Mouse (Mus musculus): ENCODE data around the gene Tbc1d22a.
"Not testable (repeated sequence)": the region's sequence is repeated elsewhere in the genome, so short reads cannot be mapped to it uniquely, and the experiment has no call there.

Tbc1d22a gene

DNA sequence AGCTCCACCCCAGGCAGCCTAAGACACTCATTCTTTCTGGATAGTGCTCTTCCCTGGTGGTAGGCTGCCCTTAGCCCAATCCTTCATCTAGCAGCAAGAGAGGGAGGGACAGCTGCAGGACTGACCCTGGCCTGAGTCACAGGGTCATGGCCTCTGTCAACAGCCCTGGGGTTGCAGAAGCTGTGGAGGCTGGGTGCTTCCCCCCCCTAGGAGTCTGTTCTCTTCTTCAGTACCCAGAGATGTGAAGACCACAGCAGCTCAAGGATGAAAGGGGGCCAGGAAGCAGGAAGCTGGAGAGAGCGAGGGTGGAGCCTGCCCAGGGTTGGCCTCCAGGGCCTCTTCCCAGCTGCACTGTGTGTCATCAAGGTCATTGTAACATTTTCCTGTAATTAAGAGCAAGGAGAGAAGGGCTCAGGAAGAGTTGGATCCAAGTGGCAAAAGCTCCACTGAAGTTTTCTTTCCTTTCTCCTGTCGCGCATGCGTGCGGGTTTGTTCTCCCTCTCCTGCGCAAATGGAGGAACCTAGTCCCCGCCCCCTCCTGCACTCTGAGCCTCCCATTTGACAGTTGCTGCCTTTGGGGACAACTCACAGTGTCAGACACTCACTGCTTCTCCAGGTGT is 10.2 kb upstream of the Tbc1d22a start:
- no peak for DNase-seq (ENCODE audit: low spot score)

DNA sequence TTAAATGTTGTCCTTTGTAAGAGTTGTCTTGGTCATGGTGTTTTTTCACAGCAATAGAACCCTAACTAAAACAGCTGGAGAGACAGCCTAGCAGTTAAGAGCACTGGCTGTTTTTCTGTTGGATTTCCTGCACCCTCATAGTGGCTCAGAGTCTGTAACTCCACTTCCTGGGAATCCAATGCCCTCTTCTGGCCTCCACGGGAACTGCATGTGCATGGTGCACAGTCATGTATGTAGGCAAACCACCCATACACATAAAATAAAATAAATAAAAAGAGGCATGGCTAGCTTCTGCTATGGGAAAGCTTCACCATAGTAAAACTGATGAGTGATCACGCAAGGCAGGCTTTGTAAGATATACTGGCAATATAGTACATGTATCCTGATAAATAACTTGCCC is 9.0 kb upstream of the Tbc1d22a start:
- DNase-seq (ENCODE audit: low spot score): peak; percentile 51

DNA sequence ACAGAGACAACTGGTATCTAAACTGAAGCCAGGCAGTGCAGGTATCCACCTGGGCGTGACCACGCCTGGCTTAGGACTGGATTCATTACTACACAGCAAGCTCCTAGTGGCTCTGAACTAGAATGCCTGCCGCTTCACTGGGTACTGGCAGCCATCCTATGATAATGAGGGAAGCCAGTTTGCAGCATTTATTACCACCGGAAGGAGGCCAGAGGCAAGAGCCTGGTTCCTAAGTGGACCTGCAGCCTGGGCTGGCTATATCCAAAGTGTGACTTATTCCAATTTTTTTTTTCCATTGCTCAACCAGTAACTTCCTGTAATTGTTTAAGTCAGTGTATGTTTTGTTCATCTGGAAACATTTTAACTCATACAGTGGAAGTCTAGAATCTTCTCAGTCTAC is 7.9 kb upstream of the Tbc1d22a start:
- no peak for DNase-seq (ENCODE audit: low spot score)

DNA sequence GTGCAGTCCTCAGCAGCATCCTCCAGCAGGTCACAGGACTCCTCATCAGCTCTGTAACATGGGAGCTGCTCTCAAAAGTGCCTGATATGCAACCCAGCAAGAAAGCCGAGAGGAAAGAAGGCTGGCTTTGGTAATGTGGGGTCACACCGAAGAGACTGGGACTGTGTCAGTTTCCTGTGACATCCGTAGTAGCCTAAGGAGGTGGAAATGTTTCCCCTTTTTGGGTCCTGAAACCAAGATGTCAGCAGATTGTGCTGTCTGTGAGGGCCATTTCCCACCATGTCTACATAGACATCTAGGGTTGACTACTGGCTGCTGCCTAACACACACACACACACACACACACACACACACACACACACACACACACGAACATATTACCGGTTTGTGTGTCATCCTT is 2.1 kb upstream of the Tbc1d22a start:
- not testable (repeated sequence) for DNase-seq (ENCODE audit: low spot score)

DNA sequence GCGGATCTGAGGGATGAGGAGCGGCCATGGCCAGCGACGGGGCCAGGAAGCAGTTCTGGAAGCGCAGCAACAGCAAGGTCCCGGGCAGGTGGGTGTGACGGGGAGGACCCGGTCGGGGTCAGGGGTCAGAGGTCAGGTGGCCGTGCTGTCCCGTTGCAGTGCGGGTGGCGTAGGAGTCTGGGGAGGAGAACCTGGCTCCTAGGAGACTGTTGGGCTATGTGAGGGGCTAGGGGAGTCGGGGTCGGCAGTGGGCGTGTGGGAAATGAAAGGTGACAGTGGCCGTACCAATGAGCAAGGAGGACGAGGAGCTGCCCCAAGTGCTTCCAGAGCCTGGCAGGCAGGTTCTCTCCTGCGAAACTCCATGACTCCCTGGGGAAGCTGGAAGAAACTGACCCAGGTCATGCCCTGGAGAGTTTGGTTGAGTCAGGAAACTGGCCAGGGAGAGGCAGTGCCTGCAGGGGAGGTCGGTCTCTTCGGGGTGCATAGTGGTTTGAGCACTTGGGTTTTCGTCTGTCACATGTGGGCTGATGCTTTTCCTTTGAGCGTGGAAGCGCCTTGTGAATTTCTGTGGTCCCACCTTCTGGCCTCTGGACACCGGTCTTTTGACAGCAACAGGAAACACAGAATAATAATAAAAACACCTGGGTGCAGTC is 416 bp downstream of the Tbc1d22a start:
- no peak for DNase-seq (ENCODE audit: low spot score)

DNA sequence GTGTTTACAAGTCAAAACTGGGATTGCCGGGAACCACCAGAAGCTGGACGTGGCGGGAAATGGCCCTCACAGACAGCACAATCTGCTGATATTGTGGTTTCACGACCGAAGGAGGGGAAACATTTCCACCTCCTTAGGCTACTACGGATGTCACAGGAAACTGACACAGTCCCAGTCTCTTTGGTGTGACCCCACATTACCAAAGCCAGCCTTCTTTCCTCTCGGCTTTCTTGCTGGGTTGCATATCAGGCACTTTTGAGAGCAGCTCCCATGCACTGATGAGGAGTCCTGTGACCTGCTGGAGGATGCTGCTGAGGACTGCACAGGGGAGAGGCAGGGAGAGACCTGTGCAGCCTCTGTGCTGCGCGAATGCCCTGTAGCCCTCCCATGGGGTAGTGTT is 2.4 kb downstream of the Tbc1d22a start:
- DNase-seq (ENCODE audit: low spot score): not testable (repeated sequence)

DNA sequence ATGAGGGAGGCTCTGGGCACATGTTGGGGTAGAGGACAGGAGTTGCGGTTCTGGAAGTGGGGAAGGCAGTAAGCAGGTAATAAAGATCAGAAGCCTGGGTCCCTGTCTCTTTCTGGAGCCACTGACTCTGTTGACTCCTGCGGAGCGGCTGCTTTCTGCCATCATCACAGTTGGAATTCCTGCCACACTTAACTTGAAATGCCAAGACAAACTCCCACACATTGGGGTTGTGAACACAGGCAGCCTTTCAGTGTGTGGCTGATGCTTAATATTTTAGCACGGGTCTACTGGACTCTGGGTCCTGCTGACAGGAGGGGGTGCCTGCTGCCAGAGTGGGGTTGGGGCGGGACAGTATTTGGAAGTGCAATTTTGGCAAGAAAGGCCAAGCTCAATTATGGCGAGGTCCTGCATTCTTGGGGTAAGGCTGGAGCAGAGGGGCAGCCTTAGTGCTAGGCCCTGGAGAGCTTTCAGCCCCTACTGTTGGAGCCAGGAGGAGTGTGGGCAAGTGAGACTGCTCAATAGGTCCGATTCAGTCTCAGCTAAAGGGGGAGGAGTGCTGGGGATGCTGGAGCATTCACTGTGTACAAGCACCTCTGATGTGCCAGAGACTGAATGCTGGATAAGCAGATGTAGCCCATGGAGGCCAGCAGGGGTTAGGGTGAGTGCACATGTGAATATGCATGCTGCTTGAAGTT is 5.4 kb downstream of the Tbc1d22a start:
- DNase-seq (ENCODE audit: low spot score): no peak

DNA sequence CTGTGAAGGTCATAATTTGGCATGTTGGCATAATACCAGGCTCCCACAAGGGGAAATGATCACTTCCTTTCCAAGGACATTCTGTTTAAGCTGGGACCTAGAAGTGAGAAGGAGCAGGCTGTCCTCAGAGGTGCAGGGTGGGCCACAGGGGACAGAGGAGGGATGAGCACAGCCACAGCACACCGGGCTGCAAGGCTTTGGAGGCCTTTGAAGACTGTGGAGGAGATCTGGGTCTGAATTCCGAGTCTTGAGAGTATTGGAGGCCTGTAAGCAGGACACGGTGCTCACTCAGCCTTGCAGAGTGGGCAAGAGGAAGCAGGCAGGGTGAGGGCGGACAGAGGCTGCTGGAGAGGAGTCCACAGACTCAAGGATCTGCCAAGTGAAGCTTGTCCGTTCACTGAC is 6.0 kb downstream of the Tbc1d22a start:
- no peak for DNase-seq (ENCODE audit: low spot score)

DNA sequence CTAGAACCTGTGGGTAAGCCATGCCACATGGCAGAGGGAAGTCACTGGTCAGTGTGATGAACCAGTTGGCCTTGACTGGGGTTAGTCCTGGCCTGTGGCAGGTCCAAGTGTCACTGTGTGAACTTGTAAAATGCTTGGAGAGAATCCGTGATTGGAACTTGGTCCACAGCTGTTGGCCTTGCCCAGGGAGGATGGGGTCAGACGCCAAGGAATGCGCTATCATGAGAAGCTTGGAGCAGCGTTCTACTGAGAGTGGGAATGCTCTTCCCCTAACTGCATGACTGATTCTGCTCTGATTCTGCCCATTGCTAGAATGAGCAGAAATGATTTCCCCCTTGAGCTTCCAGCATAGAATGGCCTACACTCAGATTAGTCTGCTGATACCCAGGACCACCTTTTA is 6.5 kb downstream of the Tbc1d22a start:
- DNase-seq (ENCODE audit: low spot score): no peak

DNA sequence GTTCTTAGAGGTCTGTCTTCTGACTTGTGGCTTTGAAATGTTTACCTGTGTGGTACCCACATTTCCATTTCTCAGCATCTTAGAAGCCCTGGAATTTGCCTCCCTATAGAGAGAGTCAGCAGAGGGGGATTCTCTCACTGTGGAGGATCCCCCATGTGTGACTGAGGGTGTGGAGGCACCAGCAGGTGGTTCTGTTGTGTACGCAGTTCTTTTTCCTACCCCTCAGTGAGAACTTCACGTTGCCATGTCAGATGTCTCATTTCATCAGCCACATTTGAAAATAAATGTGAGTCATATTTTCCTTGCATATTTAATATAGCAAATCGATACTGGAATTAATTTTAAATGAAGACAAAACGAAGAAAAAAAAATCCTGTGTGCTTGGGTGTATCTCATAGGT is 7.1 kb downstream of the Tbc1d22a start:
- no peak for DNase-seq (ENCODE audit: low spot score)

DNA sequence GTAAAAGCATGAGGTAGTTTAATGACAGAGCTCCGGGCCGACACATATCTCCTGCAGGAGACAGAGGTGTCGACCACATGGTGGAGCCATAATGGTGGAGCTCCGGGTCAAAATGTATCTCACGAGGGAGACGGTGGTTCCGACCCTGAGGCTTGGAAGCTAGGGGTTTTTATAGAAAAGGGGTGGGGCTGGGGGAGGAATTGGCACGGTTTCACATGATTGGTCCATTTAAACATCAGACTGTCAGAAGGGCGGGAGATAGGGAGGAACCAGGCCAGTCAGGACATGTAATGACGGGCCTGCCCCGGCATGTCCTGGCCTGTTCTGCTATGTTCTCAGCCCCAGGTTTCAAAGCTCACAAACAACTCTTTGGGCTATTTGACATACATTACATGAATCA is 7.6 kb downstream of the Tbc1d22a start:
- not testable (repeated sequence) for DNase-seq (ENCODE audit: low spot score)

DNA sequence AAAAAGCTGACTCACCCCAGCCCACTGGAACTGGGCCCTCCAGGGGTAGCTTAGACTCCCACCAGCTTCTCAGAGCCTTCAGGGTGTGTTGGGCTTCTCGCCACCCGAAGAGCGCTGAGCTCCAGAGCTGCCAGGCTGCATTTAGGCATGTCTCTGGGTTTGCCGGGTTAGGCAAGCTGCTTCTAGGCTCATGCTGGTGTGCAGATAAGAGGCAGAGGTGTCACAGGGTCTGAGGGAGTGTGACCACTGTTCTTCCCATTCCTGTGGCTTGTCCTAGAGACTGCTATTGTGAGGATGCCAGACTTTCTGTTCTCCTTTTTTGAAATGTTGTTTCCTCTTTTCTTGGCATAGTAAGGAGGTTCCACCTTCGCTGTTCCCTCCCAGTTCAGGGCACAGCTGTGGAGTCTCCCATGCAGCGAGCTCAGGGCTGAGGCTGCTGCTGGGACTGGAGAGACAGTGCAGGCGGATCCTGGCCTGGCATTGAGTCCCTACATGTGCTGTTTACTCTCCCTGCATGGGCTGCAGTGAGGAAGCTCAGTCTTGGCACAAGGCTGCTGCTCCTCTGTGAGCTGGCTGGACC is 10.8 kb downstream of the Tbc1d22a start:
- no peak for DNase-seq (ENCODE audit: low spot score)

DNA sequence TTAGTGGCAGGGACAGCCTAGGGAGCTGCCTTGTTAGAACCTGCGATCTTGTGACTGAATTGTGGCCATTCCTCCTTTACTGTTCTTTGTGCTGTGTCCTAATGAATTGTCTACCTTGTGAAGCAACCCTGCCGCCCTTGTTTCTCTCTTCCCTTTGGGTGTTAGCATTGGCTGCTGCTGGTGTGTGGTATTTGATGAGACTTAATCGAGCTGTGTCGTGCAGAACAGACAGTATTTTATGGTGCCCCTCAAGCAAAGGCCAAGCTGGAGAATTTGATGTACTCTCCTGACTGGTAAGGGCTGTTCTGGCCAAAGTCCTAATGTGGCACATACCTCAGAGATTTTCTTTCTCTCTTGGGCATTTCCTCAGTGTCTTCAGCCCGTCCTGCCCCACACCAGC is 12.0 kb downstream of the Tbc1d22a start:
- no peak for DNase-seq (ENCODE audit: low spot score)

DNA sequence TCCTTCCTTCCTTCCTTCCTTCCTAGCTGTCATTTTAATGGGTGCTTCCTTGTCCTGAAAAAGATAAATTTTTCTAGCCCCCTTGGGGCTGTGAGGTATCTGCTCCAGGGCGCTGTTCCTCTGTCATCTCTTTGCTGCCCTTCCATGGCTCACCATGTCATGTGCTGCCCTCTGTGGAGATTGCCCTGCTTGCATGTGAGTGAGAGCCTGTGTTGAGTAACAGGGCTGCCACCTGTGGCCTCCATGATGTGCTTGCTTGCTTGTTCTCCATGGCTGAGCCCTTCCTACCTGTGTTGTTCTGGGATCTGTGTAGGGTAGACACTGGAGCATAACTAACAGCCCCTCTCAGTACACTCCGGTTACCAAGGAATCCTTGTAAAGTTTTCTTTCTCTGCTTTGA is 12.7 kb downstream of the Tbc1d22a start:
- DNase-seq (ENCODE audit: low spot score): no peak

DNA sequence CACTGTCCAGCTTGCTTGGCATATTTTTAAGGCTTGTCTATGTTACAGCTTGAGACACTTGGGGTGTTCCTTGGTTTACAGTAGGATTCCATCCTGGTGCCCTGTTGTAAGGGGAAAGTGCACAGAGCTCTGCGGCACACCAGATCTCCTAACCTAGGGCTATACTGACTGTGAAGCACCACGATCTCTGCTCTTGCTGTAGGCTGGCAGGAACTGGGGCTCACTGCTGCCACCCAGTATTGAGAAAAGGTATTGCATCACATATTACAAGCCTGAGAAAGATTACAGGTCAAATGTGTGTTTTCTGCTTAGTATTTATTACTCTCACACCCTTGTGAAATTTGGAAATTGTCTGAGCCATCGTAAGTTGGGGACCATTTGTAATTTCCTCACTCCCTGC is 13.9 kb downstream of the Tbc1d22a start:
- DNase-seq (ENCODE audit: low spot score): peak; percentile 41

DNA sequence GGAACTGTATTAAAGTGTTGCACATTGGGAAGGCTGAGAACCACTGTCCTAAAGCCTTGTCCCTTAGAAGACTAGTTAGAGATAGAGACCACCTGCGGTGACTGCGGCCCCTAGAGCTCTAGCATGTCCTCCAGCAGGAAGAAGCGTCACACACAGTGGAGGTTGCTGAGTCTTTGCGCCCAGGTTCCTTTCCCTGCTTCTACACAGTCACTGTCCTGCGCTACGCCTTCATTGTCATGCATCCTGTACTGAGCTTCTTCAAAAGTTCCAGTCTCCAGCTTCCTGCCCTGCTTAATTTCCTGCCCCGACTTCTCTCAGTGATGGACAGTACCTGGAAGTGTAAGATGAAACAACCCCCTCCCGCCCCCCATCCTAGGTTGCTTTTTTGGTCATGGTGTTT is 14.8 kb downstream of the Tbc1d22a start:
- DNase-seq (ENCODE audit: low spot score): no peak

DNA sequence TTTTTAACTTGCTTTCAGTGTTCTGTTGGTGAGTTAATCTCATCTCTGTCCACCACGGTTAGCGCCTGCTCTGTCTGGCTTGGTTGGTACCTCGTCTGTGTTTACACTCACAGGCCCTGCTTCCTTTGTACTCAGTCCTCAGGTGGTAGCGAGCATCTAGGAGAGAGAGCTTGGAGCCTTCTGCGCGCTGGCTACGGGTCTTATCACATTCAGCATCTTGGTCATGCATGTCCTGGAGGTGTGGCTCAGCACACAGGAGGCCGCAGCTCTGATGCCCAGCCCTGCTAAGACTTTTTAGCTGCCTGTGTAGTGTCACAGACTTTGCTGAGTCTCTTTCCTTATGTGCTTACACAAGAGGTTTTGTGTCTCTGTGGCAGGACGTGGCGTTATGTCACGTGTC is 15.4 kb downstream of the Tbc1d22a start:
- no peak for DNase-seq (ENCODE audit: low spot score)

DNA sequence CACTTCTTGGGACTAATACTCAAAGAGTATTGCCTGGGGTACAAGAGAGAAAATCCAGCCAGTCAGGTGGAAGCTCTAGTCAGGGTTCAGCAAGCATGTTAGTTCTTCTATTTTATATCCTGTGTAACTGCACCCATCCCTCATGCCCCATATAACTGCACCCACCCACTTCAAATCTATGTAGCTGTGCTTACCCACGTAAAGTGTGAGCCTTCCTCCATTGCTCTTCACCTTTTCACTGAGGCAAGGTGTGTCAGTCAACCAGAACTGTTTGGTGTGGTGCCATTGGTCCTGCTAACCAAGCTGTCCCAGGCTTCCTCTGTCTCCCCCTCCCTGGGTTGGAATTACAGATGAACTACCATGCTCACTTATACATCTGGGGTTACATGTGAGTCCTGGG is 16.9 kb downstream of the Tbc1d22a start:
- no peak for DNase-seq (ENCODE audit: low spot score)

DNA sequence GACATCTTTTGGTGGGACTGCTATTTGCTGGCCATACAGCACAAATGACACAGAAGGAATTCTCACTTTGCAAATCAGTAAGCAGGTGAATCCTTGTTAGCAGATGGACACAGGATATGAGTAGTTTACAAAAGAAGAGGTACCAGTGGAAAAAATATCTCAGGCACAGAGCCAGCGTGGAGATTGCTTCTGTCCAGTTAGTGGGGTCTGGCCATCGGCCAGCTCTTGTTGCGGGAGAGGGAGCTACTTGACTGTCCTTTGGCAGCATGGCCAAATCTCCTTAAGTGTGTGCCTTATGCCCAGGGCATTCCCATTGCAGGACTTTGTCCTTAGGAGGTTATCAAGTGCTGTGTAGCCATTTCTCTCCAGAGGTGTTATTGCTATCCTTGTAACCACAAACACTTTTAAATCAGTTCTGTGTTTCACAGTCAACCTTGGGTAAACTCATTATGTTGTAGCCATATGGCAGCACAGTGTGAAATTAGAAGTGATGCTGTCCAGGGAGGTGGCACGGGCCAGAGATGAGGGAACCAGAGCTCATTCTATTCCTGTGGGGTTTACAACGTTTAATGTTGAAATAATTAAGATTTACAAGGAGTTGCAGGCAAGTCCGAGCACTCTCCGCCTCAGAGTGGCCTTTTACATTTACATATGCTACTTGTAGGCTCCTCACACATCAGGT is 17.7 kb downstream of the Tbc1d22a start:
- DNase-seq (ENCODE audit: low spot score): no peak

DNA sequence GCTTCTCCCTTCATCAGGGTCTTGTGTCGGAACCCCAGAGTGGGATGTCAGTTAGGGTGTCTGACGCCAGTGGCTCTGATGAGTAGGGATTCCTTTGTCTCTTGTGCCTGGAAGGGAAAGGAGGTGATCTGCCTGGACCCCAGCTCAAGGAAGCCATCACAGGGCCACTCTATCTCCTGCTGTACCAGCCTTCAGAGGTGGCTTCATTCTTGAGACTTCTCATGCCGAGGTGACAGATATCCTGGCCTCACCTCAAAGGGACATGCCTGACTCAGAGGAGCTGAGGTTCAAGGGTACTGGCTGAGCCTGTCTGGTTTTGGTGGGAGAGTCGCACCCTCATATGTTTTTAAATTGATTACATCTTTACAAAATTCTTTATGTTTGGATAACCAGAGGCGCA is 19.7 kb downstream of the Tbc1d22a start:
- no peak for DNase-seq (ENCODE audit: low spot score)

DNA sequence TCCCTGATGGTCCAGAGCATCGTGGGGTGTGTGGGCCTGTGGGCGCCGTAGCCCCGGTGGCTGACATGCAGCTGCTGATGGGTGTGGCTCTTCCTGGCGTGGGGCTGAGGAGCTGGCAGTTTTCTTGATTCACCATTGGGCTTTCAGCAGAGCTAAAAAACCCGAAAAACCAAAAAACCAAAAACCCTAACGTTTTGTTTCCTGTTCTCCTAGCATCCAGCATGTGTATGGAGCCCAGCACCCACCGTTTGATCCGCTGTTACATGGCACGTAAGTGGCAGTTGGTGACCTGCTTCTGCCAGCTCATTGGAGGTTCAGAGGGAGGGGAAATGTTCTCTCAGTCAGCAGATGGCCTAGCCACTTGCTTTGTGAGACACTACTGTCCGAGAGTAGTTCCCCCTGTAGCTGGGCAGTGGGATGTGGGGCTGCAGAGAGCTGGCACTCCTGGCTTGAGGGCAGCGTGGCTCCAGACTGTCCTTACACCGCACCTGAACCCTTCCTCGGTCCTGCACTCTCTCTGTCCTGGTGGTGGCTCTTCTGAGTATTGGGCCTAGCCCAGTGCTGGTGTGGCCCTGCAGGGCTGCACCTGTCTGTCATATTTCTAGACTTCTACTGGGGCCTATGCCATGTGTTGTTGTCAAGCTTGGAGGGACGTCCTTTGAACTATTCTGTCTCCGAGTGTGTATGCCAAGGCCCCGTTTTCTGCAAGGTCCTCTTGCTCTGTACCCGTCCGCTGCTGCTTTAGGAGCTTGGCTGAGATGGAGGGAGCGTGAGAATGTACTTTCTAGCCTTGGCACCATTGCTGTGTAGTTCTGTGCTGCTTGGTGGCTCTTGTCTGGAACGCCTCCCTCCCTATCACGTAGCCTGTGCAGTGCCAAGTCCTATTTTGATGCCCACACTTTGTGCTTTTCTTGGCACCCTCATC is 20.5 kb downstream of the Tbc1d22a start:
- DNase-seq (ENCODE audit: low spot score): no peak

DNA sequence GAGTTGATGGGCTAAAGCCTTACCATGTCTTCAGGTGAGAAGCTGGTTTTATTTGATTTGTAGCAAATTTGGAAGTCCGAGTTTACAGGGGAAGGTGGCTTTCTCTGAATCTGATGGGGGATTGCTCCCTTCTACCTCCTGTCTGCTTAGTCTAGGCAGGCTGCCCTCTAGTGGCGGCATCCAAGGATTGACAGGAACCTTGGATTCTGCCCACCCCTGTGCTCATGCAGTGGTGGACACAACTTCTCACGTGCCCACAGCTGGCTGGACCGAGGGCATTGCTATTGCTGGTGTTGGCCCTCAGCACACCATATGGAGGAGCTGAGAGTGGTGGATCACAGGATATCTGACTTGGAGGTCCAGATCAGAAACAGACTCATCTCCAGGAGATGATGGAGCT is 22.0 kb downstream of the Tbc1d22a start:
- DNase-seq (ENCODE audit: low spot score): peak; percentile 65

Data from urinary bladder, postnatal 25 days (tissue).